Mouse (Mus musculus): ENCODE data around the gene Elf5. TPM values are rescaled to one million over a fixed set of nuclear protein-coding genes. Genes with fewer than 3 reads are reported as not detected.

The Elf5 gene
- polyA plus RNA-seq, 1 experiment from 2014 or later, result 0.20 TPM

- peak; percentile 80 for ATAC-seq
- Histone ChIP-seq H3K9ac (no peak overlapping the region), H3K36me3 (no peaks in the 10 kb centered on the region), H3K27me3 (replicated peaks) (no peaks in the 10 kb centered on the region), H3K4me1 (replicated peaks) (no peaks in the 10 kb centered on the region), H3K27ac (no peak overlapping the region), H3K4me3 (replicated peaks) (no peak overlapping the region), H3K9me3 (no peaks in the 10 kb centered on the region), H3K4me2 (replicated peaks) (no peak overlapping the region)
- WGBS, result 43% methylated on average over 5 of the region's 5 CpGs
Observed at GRCm38 (mm10) chr2:103413381-103413780, 1.9 kb downstream of the Elf5 start.

GRCm38 (mm10) chr2:103415774-103416173, 4.3 kb downstream of the Elf5 start:
- no peak overlapping the region for H3K9ac ChIP-seq
- H3K27me3 ChIP-seq (replicated peaks), result no peaks in the 10 kb centered on the region
- no peak overlapping the region for H3K27ac ChIP-seq
- no peaks in the 10 kb centered on the region for H3K36me3 ChIP-seq
- ATAC-seq, result peak; percentile 61
- no peaks in the 10 kb centered on the region for H3K9me3 ChIP-seq
- 75% methylated on average over 3 of the region's 3 CpGs for WGBS
- H3K4me2 ChIP-seq (replicated peaks), result no peak overlapping the region
- H3K4me1 ChIP-seq (replicated peaks), result no peaks in the 10 kb centered on the region
- H3K4me3 ChIP-seq (replicated peaks), result no peak overlapping the region

DNA sequence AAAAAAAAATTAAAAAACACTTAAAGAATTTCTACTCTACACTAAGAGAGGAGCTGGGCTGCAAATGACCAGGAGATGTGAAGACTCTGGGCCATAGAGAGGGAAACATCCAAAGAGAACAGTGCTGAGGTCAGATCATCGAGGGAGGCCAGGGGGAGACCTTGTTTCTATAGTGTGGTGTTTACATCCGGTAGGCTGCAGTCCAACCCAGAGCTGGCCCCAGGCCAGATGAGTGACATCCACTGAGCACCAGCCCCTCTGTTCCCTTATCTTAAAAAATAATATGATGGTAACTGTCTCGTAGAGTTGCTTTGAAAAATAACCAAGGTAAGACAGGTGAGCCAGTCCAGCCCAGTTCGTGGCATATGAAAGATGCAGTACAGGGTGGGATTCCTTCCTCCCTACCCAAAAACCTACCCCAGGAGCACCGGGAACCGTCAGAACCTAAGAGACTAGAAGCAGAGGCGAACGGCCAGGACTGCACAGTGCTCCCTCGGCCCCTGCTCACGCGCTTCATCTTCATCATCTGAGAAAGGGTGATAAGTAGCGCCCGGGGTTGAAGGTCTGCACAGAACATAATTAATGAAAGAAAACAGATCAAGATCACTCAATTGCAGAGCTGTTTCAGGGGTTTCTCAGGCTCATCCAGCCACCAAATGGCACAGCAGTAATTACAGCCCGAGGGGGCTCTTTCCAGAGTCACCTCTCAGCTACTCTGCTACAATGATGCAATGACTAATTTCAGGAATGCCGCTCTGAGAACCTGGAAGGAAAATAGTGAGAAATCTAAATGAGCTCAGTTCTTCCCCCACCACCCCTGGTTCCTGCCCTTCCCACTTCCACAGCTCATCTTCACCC, 9.4 kb downstream of the Elf5 start:
- Histone ChIP-seq H3K27me3 (replicated peaks) (no peaks in the 10 kb centered on the region), H3K4me1 (replicated peaks) (peaks cover 7% of the 10 kb centered on the region; the same call in 1 of the 2 replicates), H3K9me3 (no peaks in the 10 kb centered on the region), H3K36me3 (no peaks in the 10 kb centered on the region), H3K27ac (no peak overlapping the region), H3K9ac (no peak overlapping the region), H3K4me3 (replicated peaks) (no peak overlapping the region), H3K4me2 (replicated peaks) (no peak overlapping the region)
- WGBS, result 52% methylated on average over 15 of the region's 15 CpGs
- ATAC-seq, result no peak

- H3K4me2 ChIP-seq (replicated peaks), result peak overlapping the region; percentile 22; the same call in 1 of the 2 replicates
- H3K36me3 ChIP-seq, result no peaks in the 10 kb centered on the region
- H3K27me3 ChIP-seq (replicated peaks), result no peaks in the 10 kb centered on the region
- no peak overlapping the region for H3K9ac ChIP-seq
- no peak overlapping the region for H3K4me3 ChIP-seq (replicated peaks)
- no peaks in the 10 kb centered on the region for H3K9me3 ChIP-seq
- 0 out of 2 replicates have a peak, but pooled peaks have one; percentile 48 for ATAC-seq
- no peak overlapping the region for H3K27ac ChIP-seq
- peaks cover 7% of the 10 kb centered on the region; the same call in 1 of the 2 replicates for H3K4me1 ChIP-seq (replicated peaks)
- WGBS, result 60% methylated on average over 12 of the region's 12 CpGs
Observed at GRCm38 (mm10) chr2:103423884-103424283, 12.4 kb downstream of the Elf5 start.

GRCm38 (mm10) chr2:103424349-103425026, 13.0 kb downstream of the Elf5 start:
- Histone ChIP-seq H3K9me3 (no peaks in the 10 kb centered on the region), H3K4me2 (replicated peaks) (peak overlapping the region; percentile 22; the same call in 1 of the 2 replicates), H3K27me3 (replicated peaks) (no peaks in the 10 kb centered on the region), H3K9ac (no peak overlapping the region), H3K4me1 (replicated peaks) (peaks cover 7% of the 10 kb centered on the region; the same call in 1 of the 2 replicates), H3K36me3 (no peaks in the 10 kb centered on the region), H3K4me3 (replicated peaks) (no peak overlapping the region), H3K27ac (no peak overlapping the region)
- peak; percentile 61; the same call in 1 of the 2 replicates for ATAC-seq
- WGBS, result 36% methylated on average over 12 of the region's 12 CpGs

- H3K9me3 ChIP-seq, result no peaks in the 10 kb centered on the region
- H3K9ac ChIP-seq, result no peak overlapping the region
- H3K36me3 ChIP-seq, result no peaks in the 10 kb centered on the region
- no peak for ATAC-seq
- H3K4me2 ChIP-seq (replicated peaks), result no peak overlapping the region
- no peaks in the 10 kb centered on the region for H3K27me3 ChIP-seq (replicated peaks)
- no peak overlapping the region for H3K27ac ChIP-seq
- H3K4me3 ChIP-seq (replicated peaks), result no peak overlapping the region
- peaks cover 7% of the 10 kb centered on the region; the same call in 1 of the 2 replicates for H3K4me1 ChIP-seq (replicated peaks)
- WGBS, result 73% methylated on average over 11 of the region's 11 CpGs
Observed at GRCm38 (mm10) chr2:103425456-103426063, 14.1 kb downstream of the Elf5 start.

GRCm38 (mm10) chr2:103428356-103428755, 16.9 kb downstream of the Elf5 start:
- H3K4me1 ChIP-seq (replicated peaks), result peaks cover 7% of the 10 kb centered on the region; the same call in 1 of the 2 replicates
- no peak overlapping the region for H3K27ac ChIP-seq
- H3K4me3 ChIP-seq (replicated peaks), result no peak overlapping the region
- no peaks in the 10 kb centered on the region for H3K27me3 ChIP-seq (replicated peaks)
- no peak overlapping the region for H3K4me2 ChIP-seq (replicated peaks)
- ATAC-seq, result no peak
- 66% methylated on average over 3 of the region's 3 CpGs for WGBS
- H3K9ac ChIP-seq, result no peak overlapping the region
- no peaks in the 10 kb centered on the region for H3K36me3 ChIP-seq
- no peaks in the 10 kb centered on the region for H3K9me3 ChIP-seq

DNA sequence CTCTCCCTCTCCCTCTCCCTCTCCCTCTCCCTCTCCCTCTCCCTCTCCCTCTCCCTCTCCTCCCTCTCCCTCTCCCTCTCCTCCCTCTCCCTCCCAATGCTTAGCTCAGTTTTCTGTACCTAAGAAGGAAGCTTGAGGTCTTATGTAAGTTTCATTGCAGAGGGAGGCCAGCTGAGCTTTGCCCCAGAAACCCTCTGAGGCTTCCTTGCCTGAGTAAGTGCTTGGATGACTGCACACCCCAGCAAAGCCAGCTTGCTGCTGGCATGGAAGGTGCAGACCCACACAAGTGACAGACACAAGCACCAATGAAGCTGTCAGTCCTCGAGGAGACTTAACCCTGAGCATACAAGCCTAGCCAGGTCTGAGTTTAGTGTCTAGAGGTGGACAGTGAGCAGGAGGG, 19.2 kb downstream of the Elf5 start:
- H3K9me3 ChIP-seq, result no peaks in the 10 kb centered on the region
- H3K4me3 ChIP-seq (replicated peaks), result no peak overlapping the region
- no peak for ATAC-seq
- WGBS, result 41% methylated on average over 1 of the region's 1 CpGs
- H3K27me3 ChIP-seq (replicated peaks), result no peaks in the 10 kb centered on the region
- no peak overlapping the region for H3K27ac ChIP-seq
- H3K4me1 ChIP-seq (replicated peaks), result peaks cover under 1% of the 10 kb centered on the region; the same call in 1 of the 2 replicates
- H3K9ac ChIP-seq, result no peak overlapping the region
- H3K36me3 ChIP-seq, result no peaks in the 10 kb centered on the region
- H3K4me2 ChIP-seq (replicated peaks), result no peak overlapping the region

DNA sequence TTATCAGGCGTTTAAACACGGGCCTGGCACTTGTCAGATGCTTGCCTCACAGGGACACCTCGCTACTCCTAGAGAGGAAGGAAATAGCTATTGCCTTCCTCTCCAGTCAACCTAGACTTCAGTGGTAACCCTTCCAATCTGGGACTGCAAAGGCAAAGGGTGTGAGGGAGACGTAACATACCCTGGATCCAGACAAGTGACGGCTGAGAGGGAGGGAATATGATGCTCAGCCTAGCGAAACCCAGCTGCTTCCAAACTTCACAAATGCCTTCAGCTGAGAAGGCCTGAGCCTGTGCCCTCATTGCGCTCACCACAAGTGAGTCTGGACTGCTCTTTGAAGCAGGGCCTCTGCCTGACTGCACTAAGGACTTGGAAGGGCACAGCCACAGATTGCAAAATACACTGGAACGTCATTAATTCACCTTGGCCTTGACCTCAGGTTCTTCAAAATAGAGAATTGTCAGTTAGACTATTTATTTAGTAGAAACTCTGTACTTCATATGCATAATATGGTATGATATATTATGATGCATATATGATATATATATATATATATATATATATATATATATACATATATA, 21.3 kb downstream of the Elf5 start:
- WGBS, result 61% methylated on average over 8 of the region's 8 CpGs
- no peak for ATAC-seq
- no peaks in the 10 kb centered on the region for H3K36me3 ChIP-seq

GRCm38 (mm10) chr2:103435110-103435509, 23.6 kb downstream of the Elf5 start:
- Histone ChIP-seq H3K4me3 (replicated peaks) (no peak overlapping the region), H3K4me2 (replicated peaks) (no peak overlapping the region), H3K4me1 (replicated peaks) (peaks cover 15% of the 10 kb centered on the region), H3K9ac (no peak overlapping the region), H3K36me3 (no peaks in the 10 kb centered on the region), H3K27me3 (replicated peaks) (no peaks in the 10 kb centered on the region), H3K27ac (no peak overlapping the region), H3K9me3 (no peaks in the 10 kb centered on the region)
- no peak for ATAC-seq
- 86% methylated on average over 2 of the region's 2 CpGs for WGBS

More for the DNA sequence above, 21.3 kb downstream of the Elf5 start:
- Histone ChIP-seq H3K4me3 (replicated peaks) (no peak overlapping the region), H3K9ac (no peak overlapping the region), H3K27ac (no peak overlapping the region), H3K9me3 (no peaks in the 10 kb centered on the region), H3K27me3 (replicated peaks) (no peaks in the 10 kb centered on the region), H3K4me2 (replicated peaks) (no peak overlapping the region), H3K4me1 (replicated peaks) (peaks cover 12% of the 10 kb centered on the region)

- Histone ChIP-seq H3K36me3 (no peaks in the 10 kb centered on the region), H3K4me1 (replicated peaks) (peaks cover 15% of the 10 kb centered on the region), H3K9me3 (no peaks in the 10 kb centered on the region), H3K4me2 (replicated peaks) (no peak overlapping the region), H3K27me3 (replicated peaks) (no peaks in the 10 kb centered on the region), H3K27ac (peak overlapping the region; percentile 23), H3K4me3 (replicated peaks) (no peak overlapping the region), H3K9ac (no peak overlapping the region)
- ATAC-seq, result 0 out of 2 replicates have a peak, but pooled peaks have one; percentile 26
- 39% methylated on average over 5 of the region's 5 CpGs for WGBS
Observed at GRCm38 (mm10) chr2:103436534-103436933, 25.0 kb downstream of the Elf5 start.
